Mouse (Mus musculus): Measurements from ENCODE around the gene Fat2.

GRCm38 (mm10) chr11:55234791-55235190 lies 101.6 kb downstream of the Fat2 start:
- no peak for TF ChIP-seq POLR2A (IDR thresholded peaks at IDR 0.05; ENCODE audit: borderline replicate concordance, low read depth, low read length)
- no peak for TF ChIP-seq CTCF (IDR thresholded peaks at IDR 0.05; ENCODE audit: low read depth, low read length)
